Mouse (Mus musculus): ENCODE measurements around the gene Ubxn1.

GRCm38 (mm10) chr19:8881034-8881392 is 9.7 kb downstream of the Ubxn1 start:
- TF ChIP-seq CTCF (IDR thresholded peaks at IDR 0.05; ENCODE audit: borderline replicate concordance, insufficient read depth, low read depth, low read length) (no peak), POLR2A (IDR thresholded peaks at IDR 0.05; ENCODE audit: borderline replicate concordance, insufficient read depth, low read length) (no peak)
